Mouse (Mus musculus): Measurements from ENCODE around the gene Eefsec.

Gene Eefsec

DNA sequence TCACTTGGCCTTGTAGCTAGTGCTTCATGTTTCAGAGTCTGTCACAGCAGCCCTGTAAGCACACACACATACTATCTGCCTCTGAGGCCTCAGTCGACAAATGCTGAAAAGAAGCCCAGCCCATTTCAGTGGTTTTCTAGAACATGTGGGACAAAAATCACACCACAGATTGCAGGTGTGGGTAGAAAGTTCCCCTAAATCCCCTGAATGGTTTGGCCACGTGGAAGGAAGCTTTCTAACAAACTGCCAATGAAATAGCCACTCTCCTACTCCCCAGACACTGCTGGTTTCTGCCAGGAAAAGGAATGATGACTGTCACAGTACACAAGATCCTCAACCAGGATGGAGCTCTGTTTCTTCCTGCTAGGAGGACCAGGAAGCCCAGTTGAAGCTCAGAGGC, 33.7 kb downstream of the Eefsec start:
- DNase-seq: no peak

DNA sequence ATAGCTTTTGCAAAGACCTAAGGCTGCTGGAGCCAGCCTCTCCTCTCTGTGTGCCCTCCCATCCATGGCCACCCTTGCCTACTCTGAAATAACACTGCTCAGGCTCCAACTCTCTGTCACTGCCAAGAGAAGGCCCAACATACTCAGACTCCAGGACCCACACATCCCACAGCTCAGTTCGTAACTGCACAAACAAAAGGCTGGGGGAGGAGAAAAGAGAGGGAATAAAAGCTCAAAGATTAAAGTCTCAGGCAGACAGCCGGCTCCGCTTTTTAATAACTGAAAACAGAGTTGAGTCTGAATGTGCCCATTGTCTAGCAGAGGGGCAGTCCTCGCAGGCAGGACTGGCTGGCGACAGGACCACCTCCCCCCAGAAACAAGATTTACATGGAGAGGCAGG, 36.8 kb downstream of the Eefsec start:
- no peak for DNase-seq

DNA sequence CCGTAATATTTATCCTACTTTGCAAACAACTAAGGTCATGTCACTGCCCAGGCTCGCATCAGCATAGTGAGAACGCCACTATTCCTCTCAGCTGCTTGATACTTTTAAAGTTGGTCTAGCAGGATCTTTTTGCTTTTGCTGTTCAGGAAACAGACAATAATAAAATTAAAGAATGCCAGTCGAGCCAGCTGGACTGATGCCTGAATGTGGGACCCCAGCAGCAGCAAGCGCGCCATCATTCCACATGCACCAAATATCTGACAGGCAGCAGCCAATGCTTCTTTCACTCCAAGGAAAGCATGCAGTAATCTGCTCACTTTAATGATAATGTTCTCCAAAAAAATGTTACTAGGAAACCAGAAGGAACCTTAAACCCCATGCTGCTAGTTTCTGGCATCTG, 45.9 kb downstream of the Eefsec start:
- DNase-seq: no peak

DNA sequence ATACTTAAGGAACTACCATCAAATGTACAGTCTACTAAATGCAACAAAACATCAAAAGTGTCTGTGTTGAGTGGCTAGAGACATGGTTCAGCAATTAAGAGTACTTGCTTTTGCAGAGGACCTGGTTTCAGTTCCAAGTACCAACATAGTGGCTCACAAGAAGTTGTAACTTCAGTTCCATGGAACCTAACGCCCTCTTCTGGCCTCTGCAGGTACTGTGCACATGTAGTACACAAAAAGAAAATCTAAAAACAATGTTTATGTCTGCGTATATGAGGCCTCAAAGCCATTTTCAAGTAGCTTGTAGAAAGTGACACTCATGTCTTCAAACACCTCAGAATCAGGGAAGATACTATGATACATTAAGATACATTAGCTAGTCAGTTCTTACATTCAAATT, 48.4 kb downstream of the Eefsec start:
- DNase-seq: no peak

DNA sequence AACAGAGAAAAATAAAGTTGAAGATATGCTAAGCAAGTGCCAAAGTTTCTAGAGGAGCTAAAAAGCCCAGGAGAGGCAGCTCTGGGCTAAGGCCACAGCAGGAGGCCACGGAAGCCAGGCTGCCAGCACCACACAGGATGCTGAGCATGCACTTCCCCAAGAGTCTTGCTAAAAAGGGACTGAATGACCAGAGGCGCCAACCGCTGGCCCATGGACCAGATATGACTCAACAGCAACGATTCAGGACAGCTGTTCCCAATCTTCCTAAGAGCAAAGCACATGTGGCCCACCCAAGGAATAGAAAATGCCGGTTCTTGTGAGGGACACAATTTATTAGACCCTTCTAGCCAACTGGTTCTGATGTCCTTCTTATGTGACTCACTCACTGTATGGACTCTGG, 57.4 kb downstream of the Eefsec start:
- DNase-seq: peak; percentile 12 to 26

DNA sequence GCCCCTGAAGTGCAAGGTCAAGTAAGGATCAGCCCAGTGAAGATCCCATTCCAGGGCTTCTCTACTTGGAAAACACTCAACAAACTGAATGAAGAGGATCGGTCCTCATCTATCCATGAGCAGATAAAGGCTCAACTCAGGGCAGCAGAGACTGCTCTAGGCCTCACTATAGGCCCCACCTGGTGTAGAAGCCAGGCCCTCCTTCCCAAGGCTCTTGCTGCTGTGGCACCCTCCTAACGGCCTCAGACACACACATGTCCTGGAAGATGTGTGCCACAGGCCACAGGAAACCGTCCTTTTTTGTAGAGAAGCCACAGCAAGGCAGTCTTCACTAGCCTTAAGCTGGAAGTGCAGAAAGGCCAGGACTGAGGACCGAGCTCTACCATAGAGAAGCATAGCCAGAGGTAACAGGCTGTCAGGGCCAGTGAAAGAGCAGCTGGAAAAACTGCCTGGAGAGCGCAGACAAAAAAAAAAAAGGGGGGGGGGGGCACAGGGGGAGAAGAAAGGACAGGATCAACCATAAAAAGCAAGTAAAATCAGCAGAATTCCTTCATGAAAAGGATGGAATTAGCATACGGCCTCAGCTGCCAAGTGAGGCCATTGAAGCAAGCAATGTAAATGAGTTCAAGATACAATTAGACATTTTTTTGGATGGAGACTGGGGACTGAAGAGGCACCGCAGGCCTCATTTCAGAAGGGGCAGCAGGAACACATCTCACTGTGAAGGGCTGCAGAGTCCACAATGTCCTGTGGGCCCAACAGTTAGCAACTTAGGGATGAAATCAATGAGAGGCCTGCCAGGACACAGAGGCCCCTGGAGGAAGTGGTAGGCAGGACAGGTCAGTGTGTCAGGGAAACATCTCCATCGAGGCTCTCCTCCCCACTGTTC, 58.3 kb downstream of the Eefsec start:
- DNase-seq: no peak

DNA sequence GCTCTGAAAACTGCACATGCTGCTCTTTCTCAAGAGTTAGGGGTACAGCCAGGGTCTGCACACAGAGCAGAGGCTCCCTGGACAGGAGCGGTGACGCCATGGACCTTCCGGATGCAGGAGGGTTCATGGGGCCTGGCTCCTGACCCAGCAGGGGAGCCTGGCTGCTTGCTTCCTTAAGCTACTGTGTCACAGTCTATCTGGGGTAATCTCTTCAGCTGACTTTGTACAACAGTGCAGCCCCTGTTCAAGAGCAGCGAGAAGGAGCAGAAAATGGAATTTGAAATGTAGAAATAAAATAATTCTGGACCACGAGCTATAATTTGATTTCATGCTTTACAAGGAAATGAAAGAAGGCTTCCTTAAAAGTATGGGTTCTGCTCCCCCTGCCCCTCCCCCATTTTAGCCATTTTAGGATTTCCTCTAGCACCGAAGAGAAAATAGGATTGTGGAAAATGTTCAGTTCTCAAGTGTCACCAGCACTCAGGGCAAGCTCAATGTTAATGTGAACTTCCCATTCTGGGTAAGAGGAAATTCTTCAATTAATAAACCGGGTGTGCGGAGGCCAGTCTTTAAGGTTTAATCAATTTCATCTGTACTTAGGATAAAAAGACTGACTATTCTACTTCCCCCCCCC, 61.8 kb downstream of the Eefsec start:
- DNase-seq: no peak

DNA sequence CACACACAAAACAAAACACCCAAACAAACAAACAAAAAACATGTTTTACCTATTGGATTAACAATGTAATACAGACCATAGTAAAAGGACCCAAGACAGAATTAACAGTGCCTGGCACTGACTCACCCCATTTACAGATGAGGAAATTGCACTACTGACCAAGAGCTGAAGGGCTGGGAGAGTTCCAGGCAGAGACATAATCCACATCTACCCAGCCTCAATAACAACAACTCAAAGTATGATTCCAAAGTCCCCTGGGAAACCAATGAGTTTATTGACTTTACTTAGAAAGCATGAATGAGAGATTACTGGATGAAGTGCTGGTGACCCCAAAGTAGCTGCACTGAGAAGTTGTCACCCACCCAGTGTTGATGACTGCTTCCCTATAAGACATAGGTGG, 62.6 kb downstream of the Eefsec start:
- no peak for DNase-seq

DNA sequence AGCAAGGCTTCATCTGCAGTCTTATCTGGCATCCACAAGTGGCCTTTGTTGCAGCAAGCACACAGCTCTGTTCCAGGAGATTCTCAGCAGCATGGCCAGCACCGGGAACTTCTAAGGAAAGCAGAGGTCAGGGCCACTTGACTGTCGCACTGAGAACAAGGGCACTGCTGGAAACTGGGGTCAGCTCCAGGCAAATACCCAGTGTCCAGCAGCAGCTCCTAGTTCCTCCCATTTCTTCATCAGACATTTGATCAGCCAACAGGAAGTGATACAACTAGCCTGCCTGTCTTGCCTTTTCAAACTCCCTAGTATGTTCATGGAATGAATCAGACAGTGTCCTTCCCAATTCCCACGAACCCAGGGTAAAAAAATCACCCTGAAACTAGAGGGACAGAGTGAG, 66.6 kb downstream of the Eefsec start:
- peak in 1 of 2 experiments; percentile 3 for DNase-seq

DNA sequence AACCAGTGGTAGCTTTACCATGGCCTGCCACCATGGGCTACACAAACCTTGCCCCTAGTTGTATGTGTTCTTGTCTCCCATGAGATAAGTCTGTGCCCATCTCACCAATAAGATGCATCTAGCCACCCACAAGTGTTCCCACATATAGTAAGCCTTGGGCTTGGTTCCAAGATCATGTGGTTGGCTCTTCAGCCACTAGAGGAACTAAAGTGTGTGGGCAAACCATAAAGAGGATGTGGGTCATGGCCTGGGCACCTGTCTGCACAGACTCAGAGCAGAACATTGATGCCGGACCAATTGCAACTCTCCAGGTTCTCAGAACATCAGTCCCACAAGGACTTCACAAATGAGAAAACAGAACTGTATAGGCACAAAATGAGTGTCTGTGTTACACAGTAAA, 67.5 kb downstream of the Eefsec start:
- peak; percentile 39 to 57 for DNase-seq

DNA sequence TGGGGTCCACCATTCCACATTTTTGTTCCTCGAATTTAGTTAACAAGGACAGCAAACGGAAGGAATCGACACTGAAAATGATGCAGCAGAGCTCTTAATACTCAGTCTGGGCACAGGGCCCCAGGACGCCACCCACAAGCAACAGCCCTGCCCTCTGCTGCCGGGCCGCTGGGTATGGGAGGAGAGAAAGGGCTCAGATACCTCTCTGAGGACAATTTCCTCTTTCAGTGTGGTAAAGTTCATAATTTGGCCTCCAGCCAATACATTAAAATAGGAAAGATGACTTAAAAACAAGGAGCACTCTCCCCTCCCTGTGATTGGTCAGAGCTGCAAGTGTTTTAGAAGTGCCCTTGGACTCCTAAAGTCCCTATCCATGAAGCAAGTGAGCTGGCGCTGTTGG, 72.1 kb downstream of the Eefsec start:
- DNase-seq: no peak

DNA sequence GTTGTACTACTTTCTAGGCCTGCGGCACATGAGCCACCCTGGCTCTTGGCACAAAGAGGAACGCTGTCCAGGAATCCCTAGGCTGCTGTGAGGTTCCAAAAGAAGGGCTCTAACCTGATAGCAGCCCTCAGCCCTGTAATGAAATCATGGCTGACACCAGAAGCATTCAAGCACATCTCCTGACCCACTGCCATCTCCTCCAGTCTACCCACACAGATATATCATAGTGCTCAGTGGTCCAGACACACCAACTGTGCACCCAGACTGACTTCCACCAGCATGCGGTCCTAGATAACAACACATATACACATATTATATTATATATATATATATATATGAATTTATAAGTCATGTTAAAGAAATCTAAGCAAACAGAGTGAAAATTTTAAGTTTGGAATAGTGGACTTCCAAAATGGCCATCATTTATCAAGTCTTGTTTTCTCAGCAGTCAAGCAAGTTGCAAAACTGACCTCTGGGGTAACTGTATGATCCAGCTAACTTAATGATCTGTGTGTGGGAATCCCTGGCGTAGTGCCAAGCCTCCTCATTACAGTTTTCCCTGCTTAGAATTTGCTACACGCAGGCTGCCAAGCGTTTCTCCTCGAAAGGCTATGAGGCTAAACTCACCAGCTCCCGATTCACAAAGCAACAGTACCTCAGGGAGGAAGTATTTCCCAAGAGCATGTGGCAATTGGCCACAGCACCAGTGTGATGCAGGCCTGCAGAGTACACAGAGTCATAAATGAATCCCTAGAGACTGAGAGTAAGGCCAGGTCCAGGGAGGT, 76.3 kb downstream of the Eefsec start:
- peak; percentile 32 to 38 for DNase-seq

DNA sequence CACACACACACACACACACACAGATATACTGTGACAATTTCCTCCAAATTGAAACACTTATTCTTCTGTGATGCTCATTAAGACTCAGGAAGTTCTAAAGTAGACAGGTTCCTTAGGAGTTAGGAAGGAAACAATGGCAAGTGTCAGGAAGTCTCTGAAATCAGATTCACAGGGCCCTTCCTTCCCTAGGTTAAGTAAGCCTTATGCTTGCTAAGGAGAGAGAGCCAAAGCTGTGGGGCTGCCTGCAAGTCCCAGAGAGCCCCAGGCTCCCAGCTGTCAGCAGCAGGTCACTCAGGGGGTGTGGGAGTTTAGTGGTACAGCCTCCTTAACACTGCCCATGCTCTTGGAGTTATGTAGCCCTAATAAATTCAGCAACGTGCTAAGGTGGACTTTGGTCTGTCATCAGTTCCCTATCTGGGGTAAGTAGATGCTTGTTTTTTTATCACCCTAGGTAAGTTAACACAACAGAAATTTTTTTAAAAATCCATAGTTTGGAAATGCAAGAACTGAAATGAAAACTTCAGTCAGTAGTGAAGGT, 82.8 kb downstream of the Eefsec start:
- DNase-seq: no peak

DNA sequence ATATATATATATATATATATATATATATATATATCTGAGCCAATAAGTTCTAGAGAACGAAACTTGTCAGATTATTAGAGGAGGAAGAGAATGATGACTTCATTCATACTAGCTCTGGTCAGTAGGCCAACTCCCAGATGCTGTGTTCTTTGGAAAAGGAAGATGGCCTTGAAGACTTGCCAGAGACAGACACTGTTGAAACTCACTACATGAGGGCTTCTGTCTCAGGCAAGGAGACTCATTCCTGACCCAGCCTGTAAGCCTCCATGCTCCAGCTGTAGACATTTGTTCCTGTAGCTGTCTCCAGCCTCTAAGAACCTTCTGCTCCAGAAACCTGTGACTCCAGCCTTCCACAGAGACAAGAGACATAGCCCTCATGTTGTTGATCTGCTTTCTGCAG, 85.2 kb downstream of the Eefsec start:
- no peak for DNase-seq

DNA sequence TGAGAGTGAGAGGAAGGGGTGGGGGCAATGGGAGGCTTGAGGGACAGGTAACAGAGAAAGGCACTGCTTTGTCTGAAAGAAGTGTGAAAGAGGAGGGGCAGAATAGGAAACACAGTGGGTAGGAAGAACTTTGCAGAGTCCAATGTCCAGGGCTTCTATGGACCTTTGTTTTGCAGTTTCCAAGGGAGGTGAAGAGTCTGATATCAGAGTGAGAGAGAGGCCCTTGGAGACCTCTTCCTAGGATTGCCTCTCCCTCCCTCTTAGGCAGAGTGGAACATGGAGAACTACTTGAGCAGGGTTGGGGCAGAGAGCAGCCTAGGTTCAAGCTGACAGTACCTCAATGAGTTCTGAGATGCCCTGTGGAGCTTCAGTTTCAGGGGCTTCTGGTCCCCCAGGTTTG, 88.1 kb downstream of the Eefsec start:
- no peak for DNase-seq

DNA sequence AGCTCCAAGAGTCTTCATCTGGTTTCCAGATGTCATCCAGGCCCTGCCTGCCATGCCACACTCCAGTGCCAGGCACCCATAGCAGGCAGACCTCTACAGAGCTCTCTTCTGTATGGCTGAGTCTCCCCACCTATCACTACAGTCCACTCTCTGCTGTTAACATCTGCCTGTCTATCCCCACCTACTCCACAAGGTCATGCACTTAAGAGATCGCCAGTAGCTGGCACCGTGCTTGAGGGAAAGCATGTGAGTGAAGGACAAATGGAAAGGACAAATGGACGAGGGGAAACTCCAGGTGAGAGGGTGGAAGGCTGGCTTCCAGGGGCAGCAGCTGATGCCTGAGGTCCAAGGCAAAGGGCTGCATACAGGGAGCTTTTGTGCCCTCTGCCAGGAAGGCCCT, 90.5 kb downstream of the Eefsec start:
- DNase-seq: no peak

DNA sequence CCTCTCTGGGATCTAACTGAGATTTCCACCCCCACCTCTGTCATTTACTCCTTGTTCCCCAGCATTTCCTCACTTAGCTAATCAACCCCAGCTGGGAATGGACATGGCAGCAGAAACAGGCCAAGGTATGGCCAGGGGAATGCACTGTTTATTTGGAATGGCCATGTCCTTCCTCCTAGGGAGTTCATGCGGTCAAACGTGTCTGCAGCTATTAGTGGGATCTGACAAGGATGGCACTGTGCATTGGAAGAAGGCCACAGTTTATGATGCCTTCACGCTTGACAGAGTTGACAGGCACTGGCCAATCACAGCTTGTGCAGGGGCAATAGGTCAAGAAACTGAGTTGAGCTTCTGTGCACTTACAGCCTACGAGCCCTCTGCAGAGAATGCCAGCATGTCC, 93.8 kb downstream of the Eefsec start:
- DNase-seq: no peak

DNA sequence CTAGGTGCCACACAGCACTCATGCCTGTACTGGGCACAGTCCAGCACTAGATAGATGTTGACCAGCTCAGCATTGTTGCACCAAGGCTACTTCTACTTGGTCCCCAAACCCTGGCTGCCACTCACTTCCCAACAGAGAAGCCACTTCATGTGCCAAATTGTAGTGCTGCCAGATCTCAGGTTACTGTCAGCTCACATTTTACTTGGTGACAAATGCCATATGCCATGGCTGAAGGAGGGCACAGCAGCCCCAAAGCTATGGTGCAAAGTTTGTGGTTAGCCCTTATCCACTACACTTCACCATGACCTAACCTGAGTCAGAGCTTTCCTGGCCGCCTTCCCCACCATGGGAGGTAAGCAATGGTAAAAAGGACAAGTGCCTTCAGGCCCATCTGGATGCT, 99.6 kb downstream of the Eefsec start:
- no peak for DNase-seq

DNA sequence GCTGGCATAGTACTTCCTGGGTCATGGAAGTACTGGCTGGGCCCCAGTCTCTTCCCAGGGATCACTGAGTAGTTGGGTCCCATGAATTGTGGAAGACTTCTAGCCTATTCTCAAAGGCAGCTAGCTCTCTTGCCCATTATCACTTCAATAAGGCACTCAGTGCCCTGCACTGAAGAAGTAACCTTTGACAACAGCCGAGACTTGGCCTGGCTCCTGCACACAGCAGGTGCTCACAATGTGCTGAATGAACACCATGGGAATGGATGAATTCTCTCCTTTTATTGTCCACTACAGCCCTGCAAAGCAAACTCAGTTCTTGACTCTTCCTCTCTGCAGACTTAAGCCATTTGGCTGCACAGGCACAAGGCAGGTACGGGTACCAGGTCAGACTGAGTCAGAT, 101.0 kb downstream of the Eefsec start:
- no peak for DNase-seq

DNA sequence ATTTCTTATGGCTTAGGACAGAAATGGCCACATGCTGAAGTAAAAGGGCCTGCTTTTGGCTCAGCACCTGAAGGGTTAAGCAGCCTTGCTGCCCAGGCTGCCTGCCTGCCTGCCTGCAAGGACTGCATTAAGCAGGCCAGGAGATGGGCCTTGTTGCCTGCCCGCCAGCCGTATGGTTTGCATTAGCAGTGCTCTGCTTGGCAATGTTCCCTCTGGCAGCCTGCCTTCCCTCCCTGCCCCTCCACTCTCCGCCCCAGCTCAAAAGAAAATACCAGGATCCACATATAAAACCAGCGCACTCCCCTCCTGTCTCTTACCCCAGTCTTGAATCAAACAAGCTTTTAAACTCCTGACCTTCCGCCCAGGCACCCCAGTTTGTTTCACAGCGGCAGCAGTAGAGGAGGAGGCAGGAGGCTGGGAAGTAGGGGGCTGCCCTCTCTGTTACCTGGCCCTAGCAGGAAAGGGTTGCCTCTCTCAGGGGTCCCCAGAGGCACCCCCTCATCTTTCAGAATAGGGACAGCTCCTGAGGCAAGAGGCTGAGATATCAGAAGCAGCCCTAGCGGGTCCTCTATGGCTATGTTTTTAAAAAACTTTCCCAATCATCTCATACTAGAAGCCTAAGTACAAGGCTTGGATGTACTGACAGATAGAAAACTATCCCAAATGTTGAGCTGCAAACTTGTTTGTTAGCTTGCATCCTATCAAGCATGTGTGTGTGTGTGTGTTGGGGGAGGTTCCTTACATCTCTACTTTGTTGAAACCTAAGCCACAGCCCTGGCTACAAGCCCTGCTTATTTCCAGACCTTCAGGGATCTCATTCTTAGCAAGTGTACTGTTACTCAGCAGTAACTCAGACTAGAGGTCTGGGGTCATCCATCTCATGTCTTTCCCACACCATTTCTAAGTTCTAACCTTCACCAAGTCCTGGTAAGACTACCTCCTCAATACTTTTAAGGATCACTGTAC, 102.6 kb downstream of the Eefsec start:
- peak; percentile 53 to 60 for DNase-seq

DNA sequence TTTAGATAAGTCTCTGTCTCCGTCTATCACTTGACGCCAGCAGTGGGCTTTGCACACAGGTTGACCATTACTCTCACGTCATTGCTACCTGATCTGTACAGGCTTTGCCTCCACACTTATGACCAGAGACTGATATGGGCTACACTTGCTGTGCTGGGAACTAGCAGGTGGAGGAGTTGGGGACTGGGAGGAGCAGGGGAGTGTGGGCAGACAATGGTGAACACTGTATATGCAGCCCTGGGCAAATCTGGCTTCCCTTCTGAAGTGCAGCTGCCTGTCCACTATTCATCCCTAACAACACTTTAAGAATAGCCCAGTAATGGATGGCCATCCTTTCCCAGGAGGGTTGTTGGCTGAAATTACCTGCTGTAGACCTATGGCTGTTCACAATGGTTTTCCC, 103.4 kb downstream of the Eefsec start:
- no peak for DNase-seq

DNA sequence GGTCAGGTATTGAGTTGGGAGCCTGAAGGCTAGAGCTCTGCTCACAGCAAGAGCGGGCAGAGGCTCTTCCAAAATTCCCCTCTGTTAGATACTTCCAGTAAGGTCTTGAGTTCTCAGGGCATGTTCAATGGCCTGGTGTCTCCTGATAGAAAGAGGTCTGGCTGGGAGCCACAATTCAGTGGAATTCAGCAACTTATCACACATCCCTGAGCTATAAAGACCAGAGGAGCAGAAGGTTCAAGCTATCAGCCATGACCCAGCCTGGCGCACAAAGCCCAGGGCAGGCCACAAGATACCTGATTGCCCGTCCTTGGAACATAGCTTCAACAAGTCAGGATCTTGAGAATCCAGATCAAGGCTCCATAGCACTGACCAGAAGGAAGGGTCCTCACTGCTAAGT, 105.2 kb downstream of the Eefsec start:
- DNase-seq: no peak

Measured in lung, adult 18-20 months (tissue).